Mouse (Mus musculus) ES-Bruce4 (cell line): ENCODE results near the gene Fbxo24. TPM values are rescaled to one million over a fixed set of nuclear protein-coding genes. Genes with fewer than 3 reads are reported as not detected.
A peak's percentile ranks its signal among the peaks of the same experiment; 100 is the strongest.

Experiments
- H3K27ac ChIP-seq: 2 replicates; pipeline ENCODE4 v1.5.1; 2012; ENCODE audit warnings: low read length, inconsistent platforms; ENCODE audit not compliant: insufficient read depth
- H3K27me3 ChIP-seq: 2 replicates; pipeline ENCODE4 v1.6.1; 2012; ENCODE audit warnings: mild to moderate bottlenecking, low read length, inconsistent platforms; ENCODE audit not compliant: control insufficient read depth, poor library complexity, insufficient read depth, severe bottlenecking
- H3K36me3 ChIP-seq: 2 replicates; pipeline ENCODE4 v1.6.1; 2012; ENCODE audit warnings: inconsistent platforms, mild to moderate bottlenecking, low read length, moderate library complexity; ENCODE audit not compliant: control insufficient read depth, poor library complexity, insufficient read depth, severe bottlenecking
- H3K4me1 ChIP-seq: one replicate; pipeline ENCODE4 v1.8.1; 2011; ENCODE audit warnings: low read length; ENCODE audit not compliant: control insufficient read depth, insufficient read depth
- H3K4me3 ChIP-seq: 2 replicates; pipeline ENCODE4 v1.5.1; 2011; ENCODE audit warnings: low read depth, mild to moderate bottlenecking, low read length
- H3K9ac ChIP-seq: 2 replicates; pipeline ENCODE4 v1.6.1; 2012; ENCODE audit warnings: low read depth, mild to moderate bottlenecking, inconsistent platforms; ENCODE audit not compliant: poor library complexity, severe bottlenecking
- H3K9me3 ChIP-seq: replicated peaks from 2 replicates; pipeline ENCODE4 v1.6.1; 2012; ENCODE audit warnings: mild to moderate bottlenecking, low read length, inconsistent platforms; ENCODE audit not compliant: control insufficient read depth, poor library complexity, insufficient read depth, severe bottlenecking
- CTCF ChIP-seq: IDR thresholded peaks from one replicate; pipeline ENCODE4 v1.8.1; 2011; ENCODE audit warnings: low read depth, low read length
- EP300 ChIP-seq: IDR thresholded peaks from 2 replicates; pipeline ENCODE4 v1.6.1; 2011; ENCODE audit warnings: low read depth, low read length; ENCODE audit not compliant: insufficient read depth
- POLR2A ChIP-seq: IDR thresholded peaks from one replicate; pipeline ENCODE4 v1.8.1; 2011; ENCODE audit warnings: low read length; ENCODE audit not compliant: insufficient read depth
- polyA plus RNA-seq: library from polyadenylated mRNA; stranded (reverse); fragments of >200 nt; gene quantifications from 2 replicates; pipeline ENCODE4 v1.2.4, GENCODE M21; 2011; ENCODE audit warnings: low read depth; ENCODE audit not compliant: missing spikeins, insufficient read depth, insufficient read length

The Fbxo24 gene
- polyA plus RNA-seq, 1 experiment = 0.48 TPM

- Histone ChIP-seq H3K4me1 (no peaks in the 10 kb centered on the region), H3K27me3 (no peaks in the 10 kb centered on the region), H3K4me3 (no peak overlapping the region), H3K27ac (no peak overlapping the region), H3K36me3 (peaks cover 4% of the 10 kb centered on the region; the same call in 1 of the 2 replicates), H3K9me3 (no peaks in the 10 kb centered on the region), H3K9ac (no peak overlapping the region)
- TF ChIP-seq CTCF = no peak
- no peak for TF ChIP-seq POLR2A
- no peak for TF ChIP-seq EP300
Observed at GRCm38 (mm10) chr5:137647827-137648601, 19.2 kb upstream of the Fbxo24 start.

- H3K4me1 ChIP-seq = no peaks in the 10 kb centered on the region
- TF ChIP-seq CTCF = no peak
- TF ChIP-seq POLR2A = no peak
- TF ChIP-seq EP300 = no peak
- no peaks in the 10 kb centered on the region for H3K36me3 ChIP-seq
- H3K27ac ChIP-seq = no peak within 1 kb of the TSS
- H3K9ac ChIP-seq = peak within 1 kb of the TSS; percentile 35
- no peaks in the 10 kb centered on the region for H3K9me3 ChIP-seq
- peak within 1 kb of the TSS; percentile 41 for H3K4me3 ChIP-seq
- no peaks in the 10 kb centered on the region for H3K27me3 ChIP-seq
Observed at GRCm38 (mm10) chr5:137645652-137646091, 16.9 kb upstream of the Fbxo24 start, which contains the start of gene Irs3. TSS of gene Irs3 (minus strand) at chr5:137645714.

GRCm38 (mm10) chr5:137645091-137645651, 16.4 kb upstream of the Fbxo24 start:
- H3K36me3 ChIP-seq = peaks cover 1% of the 10 kb centered on the region; the same call in 1 of the 2 replicates
- no peaks in the 10 kb centered on the region for H3K27me3 ChIP-seq
- no peak overlapping the region for H3K27ac ChIP-seq
- peak overlapping the region; percentile 35 for H3K9ac ChIP-seq
- TF ChIP-seq CTCF (no peak), EP300 (no peak), POLR2A (no peak)
- peak overlapping the region; percentile 41 for H3K4me3 ChIP-seq
- no peaks in the 10 kb centered on the region for H3K4me1 ChIP-seq
- no peaks in the 10 kb centered on the region for H3K9me3 ChIP-seq

GRCm38 (mm10) chr5:137644484-137644883, 15.7 kb upstream of the Fbxo24 start:
- Histone ChIP-seq H3K4me3 (peak overlapping the region; percentile 41), H3K4me1 (no peaks in the 10 kb centered on the region), H3K36me3 (peaks cover 5% of the 10 kb centered on the region; the same call in 1 of the 2 replicates), H3K9ac (peak overlapping the region; percentile 35), H3K27ac (no peak overlapping the region), H3K9me3 (no peaks in the 10 kb centered on the region), H3K27me3 (no peaks in the 10 kb centered on the region)
- no peak for TF ChIP-seq EP300
- no peak for TF ChIP-seq CTCF
- no peak for TF ChIP-seq POLR2A

GRCm38 (mm10) chr5:137642886-137643285, 14.1 kb upstream of the Fbxo24 start:
- no peak overlapping the region for H3K4me3 ChIP-seq
- H3K36me3 ChIP-seq = peaks cover 17% of the 10 kb centered on the region
- H3K27me3 ChIP-seq = no peaks in the 10 kb centered on the region
- H3K9me3 ChIP-seq = no peaks in the 10 kb centered on the region
- TF ChIP-seq CTCF (no peak), EP300 (no peak), POLR2A (no peak)
- no peaks in the 10 kb centered on the region for H3K4me1 ChIP-seq
- H3K27ac ChIP-seq = no peak overlapping the region
- H3K9ac ChIP-seq = no peak overlapping the region

DNA sequence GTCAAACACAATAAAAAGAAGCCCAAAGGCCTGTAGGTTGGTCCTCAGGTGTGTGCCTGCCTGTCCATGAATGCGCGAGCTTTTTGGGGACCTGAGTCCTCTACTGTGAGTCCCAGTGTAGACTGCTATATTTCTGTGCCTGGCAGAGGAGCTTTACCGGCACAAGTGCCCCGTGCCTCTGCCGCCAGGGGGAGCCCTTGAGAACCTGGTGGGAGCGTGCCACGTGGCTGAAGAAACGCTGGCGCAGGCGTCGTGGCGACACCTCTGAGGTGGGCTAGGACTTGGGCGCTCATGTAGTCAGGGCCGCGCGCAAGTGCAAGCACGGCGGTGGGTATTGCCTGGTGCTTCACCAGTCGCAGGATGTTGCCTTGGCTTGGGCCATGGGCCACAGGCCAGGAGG, 12.3 kb upstream of the Fbxo24 start, which contains the start of gene Sap25:
Gene Sap25 (plus strand): TSS at position 281 of the 400 bp plus-strand sequence.
- Histone ChIP-seq H3K9ac (no peak within 1 kb of the TSS), H3K4me1 (peaks cover 3% of the 10 kb centered on the region), H3K4me3 (0 out of 2 replicates have a peak within 1 kb of the TSS, but pooled peaks have one; percentile 14), H3K9me3 (no peaks in the 10 kb centered on the region), H3K36me3 (peaks cover 30% of the 10 kb centered on the region), H3K27me3 (no peaks in the 10 kb centered on the region), H3K27ac (no peak within 1 kb of the TSS)
- TF ChIP-seq EP300 = no peak
- TF ChIP-seq CTCF = peak; percentile 71
- TF ChIP-seq POLR2A = no peak
